Mouse (Mus musculus) left cerebral cortex, postnatal 10 days (tissue): Measurements from ENCODE around the gene Homer2. TPM values are rescaled to one million over a fixed set of nuclear protein-coding genes. Genes with fewer than 3 reads are reported as not detected.

Source experiments
- DNase-seq, 2 experiments: peaks; one replicate each; pipeline ENCODE4 v3.0.0; 2021 to 2022; ENCODE audit warnings: low spot score in 2 of 2, mixed read lengths in 1 of 2; ENCODE audit errors: extremely low spot score in 1 of 2
- intact Hi-C: fragments of 180-260 bp; cut with DNase I; formaldehyde crosslinking; loops from one replicate; pipeline ENCODE4 v1.15.1; 2025
- total RNA-seq, 2 experiments: library from RNA; stranded (reverse); gene quantifications; 2 replicates each; pipeline ENCODE4 v1.2.3; 2021

Homer2 gene
- total RNA-seq, 2 experiments from 2014 or later: 68.1 to 71.6 TPM

- DNase-seq: no peak
- intact Hi-C loops: no loop called here
Observed at GRCm38 (mm10) chr7:81657631-81658347, 49.5 kb downstream of the Homer2 start.

- DNase-seq: no peak
- intact Hi-C loops: no loop called here
Observed at GRCm38 (mm10) chr7:81657055-81657454, 50.3 kb downstream of the Homer2 start.

- intact Hi-C loops: no loop called here
- no peak for DNase-seq
Observed at GRCm38 (mm10) chr7:81656635-81657034, 50.7 kb downstream of the Homer2 start.

GRCm38 (mm10) chr7:81654946-81655718 is 52.2 kb downstream of the Homer2 start:
- DNase-seq: no peak
- intact Hi-C loops: loop anchor here (5.0 kb wide), 1 partner anchor 107 kb away; the partner anchor contains the start of gene Ramac

- intact Hi-C loops: loop anchor here (5.0 kb wide), 1 partner anchor 108 kb away; the partner anchor contains the start of gene Ramac
- DNase-seq: peak in 1 of 2 experiments; percentile 42
Observed at GRCm38 (mm10) chr7:81653988-81654387, 53.3 kb downstream of the Homer2 start.

- intact Hi-C loops: loop anchor here (5.0 kb wide), 1 partner anchor 110 kb away; the partner anchor contains the start of gene Ramac
- DNase-seq: no peak
Observed at GRCm38 (mm10) chr7:81652296-81652695, 55.0 kb downstream of the Homer2 start.

- intact Hi-C loops: loop anchor here (5.0 kb wide), 1 partner anchor 111 kb away; the partner anchor contains the start of gene Ramac
Observed at GRCm38 (mm10) chr7:81651284-81651683, 56.0 kb downstream of the Homer2 start.

GRCm38 (mm10) chr7:81649270-81649669 is 58.1 kb downstream of the Homer2 start:
- intact Hi-C loops: no loop called here
- no peak for DNase-seq

More at GRCm38 (mm10) chr7:81651284-81651683, 56.0 kb downstream of the Homer2 start:
- no peak for DNase-seq

GRCm38 (mm10) chr7:81647959-81648358 is 59.4 kb downstream of the Homer2 start:
- intact Hi-C loops: no loop called here
- DNase-seq: no peak

GRCm38 (mm10) chr7:81644551-81645235 is 62.6 kb downstream of the Homer2 start:
- intact Hi-C loops: loop anchor here (5.0 kb wide), 1 partner anchor 63 kb away; the partner anchor contains the start of gene Homer2
- DNase-seq: no peak

- intact Hi-C loops: loop anchor here (5.0 kb wide), 1 partner anchor 66 kb away; the partner anchor contains the start of gene Homer2
- DNase-seq: no peak
Observed at GRCm38 (mm10) chr7:81641101-81641500, 66.2 kb downstream of the Homer2 start.

GRCm38 (mm10) chr7:81632586-81632985 is 74.7 kb downstream of the Homer2 start:
- intact Hi-C loops: no loop called here
- DNase-seq: no peak

GRCm38 (mm10) chr7:81631261-81631660 is 76.1 kb downstream of the Homer2 start:
- intact Hi-C loops: no loop called here
- no peak for DNase-seq

GRCm38 (mm10) chr7:81626460-81626859 is 80.9 kb downstream of the Homer2 start:
- DNase-seq: no peak
- intact Hi-C loops: no loop called here

- intact Hi-C loops: no loop called here
- DNase-seq: no peak
Observed at GRCm38 (mm10) chr7:81623767-81624166, 83.6 kb downstream of the Homer2 start.

- intact Hi-C loops: no loop called here
- no peak for DNase-seq
Observed at GRCm38 (mm10) chr7:81622793-81623192, 84.5 kb downstream of the Homer2 start.

- intact Hi-C loops: no loop called here
- DNase-seq: no peak
Observed at GRCm38 (mm10) chr7:81615031-81615430, 92.3 kb downstream of the Homer2 start.

- intact Hi-C loops: no loop called here
- no peak for DNase-seq
Observed at GRCm38 (mm10) chr7:81612856-81613635, 94.3 kb downstream of the Homer2 start.
